11 mouse cellular contexts compared by ENCODE assay signal in the genomic region with DNA sequence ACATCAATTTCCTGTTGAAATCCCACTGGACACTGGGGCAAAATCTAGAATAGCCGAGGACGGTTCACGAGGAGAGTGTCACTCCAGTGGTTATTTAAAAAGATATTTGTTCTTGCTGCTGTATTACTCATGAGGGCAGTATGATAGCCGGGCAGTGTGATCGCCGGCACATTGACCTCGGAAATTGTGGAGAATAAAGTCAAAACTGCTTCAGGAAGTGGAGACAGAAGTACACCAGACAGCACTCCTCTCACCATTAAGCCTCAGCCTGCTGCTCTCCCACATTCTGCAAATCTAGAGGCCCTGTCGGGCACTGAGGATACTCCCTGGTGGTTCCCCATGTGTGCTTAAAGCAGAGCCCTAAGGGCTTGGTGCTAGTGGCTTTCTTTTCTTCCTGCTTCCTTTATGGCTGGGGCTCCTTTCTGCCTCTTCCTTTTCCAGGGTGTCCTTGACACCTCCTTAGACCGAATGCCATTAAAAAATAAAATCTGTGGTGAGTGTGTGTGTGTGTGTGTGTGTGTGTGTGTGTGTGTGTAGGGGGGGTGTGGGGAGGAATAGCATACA.
DNase-seq lines count a peak whose midpoint lies in the region; ATAC-seq and TF ChIP-seq lines count a peak whose summit lies in the region.
"Had no signal": no experiment of that assay in that cellular context is flagged by ENCODE, and none has a peak within 500 bp of the region (broad histone marks: within the 10 kb centered on the region; RNA-seq: fewer than 3 reads in every experiment).

No protein-coding gene starts in this region.

- H3K4me3 ChIP-seq in heart, embryonic 10.5 days: no peak overlapping the region
- no peak overlapping the region for H3K4me3 ChIP-seq in kidney, postnatal 0 days (replicated peaks; ENCODE audit: low read depth, low read length)
- H3K4me3 ChIP-seq in brown adipose tissue, adult 24 weeks (ENCODE audit: insufficient read depth, low read depth, low read length): no peak overlapping the region
- H3K4me3 ChIP-seq in liver, embryonic 11.5 days (ENCODE audit: low read depth, low read length): no peak overlapping the region
- H3K4me3 ChIP-seq: myocyte had no signal

- no peak for TF ChIP-seq CTCF in kidney, postnatal 0 days (IDR thresholded peaks at IDR 0.05; ENCODE audit: low read depth)

- H3K27ac ChIP-seq in heart, embryonic 10.5 days: peak overlapping the region; percentile 72
- peak overlapping the region; percentile 58 for H3K27ac ChIP-seq in kidney, postnatal 0 days
- H3K27ac ChIP-seq in brown adipose tissue, adult 24 weeks (replicated peaks; ENCODE audit: low read depth, low read length): peak overlapping the region; percentile 97
- peak overlapping the region; percentile 39; the same call in 1 of the 2 replicates for H3K27ac ChIP-seq in liver, embryonic 11.5 days (ENCODE audit: low read depth, low read length)

- WGBS in heart, embryonic 10.5 days: 57% methylated on average over 9 of the region's 9 CpGs
- 40% methylated on average over 9 of the region's 9 CpGs for WGBS in kidney, postnatal 0 days
- WGBS in liver, embryonic 11.5 days: 50% methylated on average over 9 of the region's 9 CpGs

- H3K36me3 ChIP-seq in heart, embryonic 10.5 days: no peaks in the 10 kb centered on the region
- no peaks in the 10 kb centered on the region for H3K36me3 ChIP-seq in kidney, postnatal 0 days (ENCODE audit: insufficient read depth, low read length)
- H3K36me3 ChIP-seq in liver, embryonic 11.5 days (ENCODE audit: control insufficient read depth, insufficient read depth, low read length): no peaks in the 10 kb centered on the region

- no peak overlapping the region for H3K4me2 ChIP-seq in kidney, postnatal 0 days (ENCODE audit: low read length)
- no peak overlapping the region; the same call in 1 of the 2 replicates for H3K4me2 ChIP-seq in liver, embryonic 11.5 days

- peaks cover 46% of the 10 kb centered on the region for H3K4me1 ChIP-seq in heart, embryonic 10.5 days
- no peaks in the 10 kb centered on the region; the same call in 1 of the 2 replicates for H3K4me1 ChIP-seq in kidney, postnatal 0 days (replicated peaks; ENCODE audit: insufficient read depth, low read length)
- peaks cover 29% of the 10 kb centered on the region for H3K4me1 ChIP-seq in brown adipose tissue, adult 24 weeks (ENCODE audit: control insufficient read depth, insufficient read depth, insufficient read length, low read length)
- peaks cover 8% of the 10 kb centered on the region for H3K4me1 ChIP-seq in liver, embryonic 11.5 days (replicated peaks; ENCODE audit: control insufficient read depth, insufficient read depth, low read length)

- DNase-seq in heart, embryonic 10.5 days (ENCODE audit: low spot score): no peak
- no peak for DNase-seq in heart, adult 9 months (ENCODE audit: low spot score in 2 of 2)
- DNase-seq in kidney, postnatal 0 days (ENCODE audit: low spot score): peak; percentile 39
- DNase-seq in kidney, postnatal 14 days: no peak
- no peak for DNase-seq in liver, embryonic 11.5 days (ENCODE audit: low spot score)
- DNase-seq in cerebellum, adult 9-10 months: no peak
- DNase-seq: cerebellum, postnatal 25 days; kidney, adult 9 months had no signal

- no peak overlapping the region for H3K9ac ChIP-seq in kidney, postnatal 0 days (ENCODE audit: low read depth, low read length)
- H3K9ac ChIP-seq in liver, embryonic 11.5 days (ENCODE audit: low read depth, low read length): no peak overlapping the region

- no peaks in the 10 kb centered on the region for H3K27me3 ChIP-seq in heart, embryonic 10.5 days (ENCODE audit: insufficient read depth, poor library complexity, severe bottlenecking)
- H3K27me3 ChIP-seq in kidney, postnatal 0 days (ENCODE audit: insufficient read depth, low read length): no peaks in the 10 kb centered on the region
- no peaks in the 10 kb centered on the region for H3K27me3 ChIP-seq in liver, embryonic 11.5 days (replicated peaks; ENCODE audit: control insufficient read depth, insufficient read depth, low read length)

- H3K9me3 ChIP-seq in heart, embryonic 10.5 days: no peaks in the 10 kb centered on the region
- H3K9me3 ChIP-seq in kidney, postnatal 0 days (replicated peaks; ENCODE audit: low read length): no peaks in the 10 kb centered on the region
- H3K9me3 ChIP-seq in liver, embryonic 11.5 days (ENCODE audit: control insufficient read depth, low read length): no peaks in the 10 kb centered on the region

- no peak for ATAC-seq in kidney, postnatal 0 days (replicated peaks; ENCODE audit: low FRiP score, low read depth)
- ATAC-seq in liver, embryonic 11.5 days (replicated peaks; ENCODE audit: low FRiP score): no peak
- no peak for ATAC-seq in erythroblast, adult 5-6 weeks (replicated peaks; ENCODE audit: low FRiP score, poor library complexity, severe bottlenecking)

Comparison
In these comparisons a context has a peak if more than half of its experiments do, and no peak if none do; other contexts are left out.
1. H3K27ac ChIP-seq: peak in every context shown above with its lines; median percentile 97 in brown adipose tissue, adult 24 weeks; 72 in heart, embryonic 10.5 days; 58 in kidney, postnatal 0 days; 39 in liver, embryonic 11.5 days.